Mouse (Mus musculus) lung, postnatal 0 days (tissue): Measurements from ENCODE around the gene Taf1a. TPM values are rescaled to one million over a fixed set of nuclear protein-coding genes. Genes with fewer than 3 reads are reported as not detected.
A peak's percentile ranks its signal among the peaks of the same experiment; 100 is the strongest.
"Not testable (repeated sequence)": the region's sequence is repeated elsewhere in the genome, so short reads cannot be mapped to it uniquely, and the experiment has no call there.

Source experiments
- ATAC-seq: fragments of 200-750 bp; cut with Nextera tagmentation; 2 replicates; pipeline ENCODE4 v1.8.0; 2017; ENCODE audit warnings: moderate library complexity
- DNase-seq: peaks from one replicate; pipeline ENCODE4 v3.0.0-alpha.2; 2016; ENCODE audit warnings: low spot score
- H3K27ac ChIP-seq: fragments of 300-500 bp; sonication (generic); 2 replicates; pipeline ENCODE4 v1.5.1; 2014; ENCODE audit warnings: antibody characterized with exemption, mild to moderate bottlenecking, low read length, mixed read lengths
- H3K27me3 ChIP-seq: fragments of 300-500 bp; sonication (generic); replicated peaks from 2 replicates; pipeline ENCODE4 v1.6.1; 2014; ENCODE audit warnings: low read length, mixed read lengths; ENCODE audit not compliant: insufficient read depth
- H3K36me3 ChIP-seq: fragments of 300-500 bp; sonication (generic); 2 replicates; pipeline ENCODE4 v1.6.1; 2014; ENCODE audit warnings: low read length, mixed read lengths; ENCODE audit not compliant: insufficient read depth
- H3K4me1 ChIP-seq: fragments of 300-500 bp; sonication (generic); 2 replicates; pipeline ENCODE4 v1.6.1; 2014; ENCODE audit warnings: antibody characterized with exemption, low read depth, low read length, mixed read lengths; ENCODE audit not compliant: insufficient read depth
- H3K4me2 ChIP-seq: fragments of 300-500 bp; sonication (generic); replicated peaks from 2 replicates; pipeline ENCODE4 v1.6.1; 2014; ENCODE audit warnings: low read depth, mild to moderate bottlenecking, low read length, moderate library complexity, mixed read lengths
- H3K4me3 ChIP-seq: fragments of 300-500 bp; sonication (generic); 2 replicates; pipeline ENCODE4 v1.5.1; 2014; ENCODE audit warnings: low read depth, low read length
- H3K9ac ChIP-seq: fragments of 300-500 bp; sonication (generic); replicated peaks from 2 replicates; pipeline ENCODE4 v1.6.1; 2014; ENCODE audit warnings: low read depth, mild to moderate bottlenecking
- H3K9me3 ChIP-seq: fragments of 300-500 bp; sonication (generic); 2 replicates; pipeline ENCODE4 v1.6.1; 2016; ENCODE audit warnings: low read length, mixed read lengths
- CTCF ChIP-seq: IDR thresholded peaks from 2 replicates; pipeline ENCODE4 v1.5.1; 2016; ENCODE audit warnings: antibody characterized with exemption, mild to moderate bottlenecking
- EP300 ChIP-seq: IDR thresholded peaks from 2 replicates; pipeline ENCODE4 v1.6.1; 2016; ENCODE audit warnings: antibody characterized with exemption, mild to moderate bottlenecking, control low read depth
- WGBS: fragments of 180-500 bp; shearing (Covaris S2); extraction: QIAGEN DNeasy Blood & Tissue Kit; methylation state at CpG from one replicate; pipeline ENCODE4 v1.1.7; 2014; 5-methylcytosine and 5-hydroxymethylcytosine counted together
- polyA plus RNA-seq: library from polyadenylated mRNA; unstranded; fragments of >200 nt; fragmentation: Nextera tagmentation; extraction: Ambion mirVana; gene quantifications from 2 replicates; pipeline ENCODE4 v1.2.1, GENCODE M21; 2015

Gene Taf1a
- polyA plus RNA-seq, 1 experiment from 2014 or later: 9.5 TPM

- ATAC-seq (no peak), DNase-seq (no peak)
- Histone ChIP-seq H3K4me3 (no peak overlapping the region), H3K36me3 (no peaks in the 10 kb centered on the region), H3K4me1 (no peaks in the 10 kb centered on the region), H3K9me3 (no peaks in the 10 kb centered on the region), H3K4me2 (no peak overlapping the region), H3K27me3 (no peaks in the 10 kb centered on the region; the same call in 1 of the 2 replicates), H3K27ac (no peak overlapping the region), H3K9ac (no peak overlapping the region)
- 76% methylated on average over 2 of the region's 2 CpGs for WGBS
- TF ChIP-seq EP300: no peak
- TF ChIP-seq CTCF: no peak
Observed at GRCm38 (mm10) chr1:183382621-183383020, 6.2 kb upstream of the Taf1a start.

GRCm38 (mm10) chr1:183387421-183387820, 1.4 kb upstream of the Taf1a start:
- H3K36me3 ChIP-seq, H3K27ac ChIP-seq, H3K9ac ChIP-seq, ATAC-seq, H3K4me3 ChIP-seq, H3K4me2 ChIP-seq, H3K27me3 ChIP-seq, DNase-seq, H3K4me1 ChIP-seq, H3K9me3 ChIP-seq: not testable (repeated sequence)
- WGBS: 98% methylated on average over 3 of the region's 3 CpGs

DNA sequence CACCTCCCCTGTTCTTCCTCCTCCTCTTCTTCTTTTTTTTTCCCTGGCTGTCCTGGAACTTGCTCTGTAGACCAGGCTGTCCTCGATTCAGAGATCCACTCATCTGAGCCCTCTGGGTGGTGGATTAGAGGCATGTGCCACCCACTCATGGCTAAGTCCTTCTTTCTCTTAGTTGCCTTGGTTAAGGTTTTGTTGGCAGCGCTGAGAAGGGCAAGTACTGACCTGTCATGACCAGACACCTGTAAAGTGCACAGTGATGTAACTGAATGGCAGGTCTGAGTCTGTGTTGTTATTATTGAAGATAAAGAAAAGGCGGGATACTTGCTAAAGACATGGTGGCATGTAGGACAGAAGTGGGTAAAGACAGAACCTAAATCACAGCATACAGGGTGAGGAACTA, 14.6 kb downstream of the Taf1a start:
- Histone ChIP-seq H3K36me3 (peaks cover 29% of the 10 kb centered on the region), H3K27me3 (no peaks in the 10 kb centered on the region), H3K4me3 (no peak overlapping the region), H3K4me1 (no peaks in the 10 kb centered on the region), H3K9ac (no peak overlapping the region), H3K27ac (no peak overlapping the region), H3K9me3 (no peaks in the 10 kb centered on the region), H3K4me2 (no peak overlapping the region)
- WGBS: 89% methylated on average over 3 of the region's 3 CpGs
- ATAC-seq (no peak), DNase-seq (no peak)
- TF ChIP-seq CTCF: no peak
- no peak for TF ChIP-seq EP300

DNA sequence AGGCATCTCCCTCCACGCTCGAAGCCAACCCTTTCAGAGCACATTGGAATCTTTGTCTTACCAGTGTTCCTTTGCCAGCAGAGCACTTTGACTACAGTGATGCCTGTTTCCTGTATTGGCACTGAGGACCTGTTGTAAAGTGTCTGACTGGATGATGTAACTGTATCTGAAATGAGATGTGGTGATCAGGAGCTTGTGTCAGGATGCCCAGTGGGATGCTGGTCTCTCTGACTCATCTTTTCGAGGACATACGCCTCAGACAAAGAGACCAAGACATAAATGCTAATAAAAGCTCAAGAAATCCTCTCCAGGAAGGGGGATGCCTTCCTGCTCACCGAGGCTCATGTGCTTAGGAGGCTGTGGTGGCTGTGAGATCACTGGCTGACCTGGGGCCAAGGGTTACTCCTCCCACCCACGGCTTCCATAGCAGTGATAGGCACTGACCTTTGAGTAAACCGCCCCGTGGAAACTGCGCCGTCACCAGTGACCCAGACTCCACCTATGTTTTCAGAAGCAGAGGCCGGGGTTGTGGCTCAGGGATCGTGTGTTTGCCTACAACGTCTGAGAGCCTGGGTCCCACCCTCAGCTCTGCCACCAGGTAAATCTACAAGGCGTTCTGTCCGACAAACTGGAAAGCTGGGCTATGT, 25.4 kb downstream of the Taf1a start:
- no peak overlapping the region for H3K27ac ChIP-seq
- H3K4me2 ChIP-seq: no peak overlapping the region
- no peak overlapping the region for H3K4me3 ChIP-seq
- H3K4me1 ChIP-seq: no peaks in the 10 kb centered on the region
- H3K27me3 ChIP-seq: no peaks in the 10 kb centered on the region
- H3K9me3 ChIP-seq: no peaks in the 10 kb centered on the region
- H3K9ac ChIP-seq: no peak overlapping the region
- DNase-seq: no peak
- 87% methylated on average over 15 of the region's 15 CpGs for WGBS
- ATAC-seq: no peak
- peaks cover 3% of the 10 kb centered on the region; the same call in 1 of the 2 replicates for H3K36me3 ChIP-seq
- TF ChIP-seq CTCF (no peak), EP300 (no peak)

- no peaks in the 10 kb centered on the region for H3K27me3 ChIP-seq
- ATAC-seq (peak; percentile 17; the same call in 1 of the 2 replicates), DNase-seq (peak; percentile 21)
- H3K9me3 ChIP-seq: no peaks in the 10 kb centered on the region
- no peak within 1 kb of the TSS for H3K4me2 ChIP-seq
- TF ChIP-seq EP300 (no peak), CTCF (no peak)
- H3K4me3 ChIP-seq: no peak within 1 kb of the TSS
- H3K36me3 ChIP-seq: no peaks in the 10 kb centered on the region
- no peaks in the 10 kb centered on the region for H3K4me1 ChIP-seq
- WGBS: 49% methylated on average over 12 of the region's 12 CpGs
- no peak within 1 kb of the TSS for H3K9ac ChIP-seq
- no peak within 1 kb of the TSS for H3K27ac ChIP-seq
Observed at GRCm38 (mm10) chr1:183417873-183418272, 29.1 kb downstream of the Taf1a start, which contains the start of gene Hhipl2. Gene Hhipl2 (plus strand): TSS chr1:183418215.

- Histone ChIP-seq H3K27ac (no peak overlapping the region), H3K36me3 (no peaks in the 10 kb centered on the region), H3K9me3 (no peaks in the 10 kb centered on the region), H3K4me3 (no peak overlapping the region), H3K4me1 (no peaks in the 10 kb centered on the region), H3K27me3 (no peaks in the 10 kb centered on the region), H3K4me2 (no peak overlapping the region), H3K9ac (no peak overlapping the region)
- no peak for ATAC-seq
- no peak for DNase-seq
- no peak for TF ChIP-seq CTCF
- 68% methylated on average over 7 of the region's 7 CpGs for WGBS
Observed at GRCm38 (mm10) chr1:183419741-183420140, 31.0 kb downstream of the Taf1a start.

DNA sequence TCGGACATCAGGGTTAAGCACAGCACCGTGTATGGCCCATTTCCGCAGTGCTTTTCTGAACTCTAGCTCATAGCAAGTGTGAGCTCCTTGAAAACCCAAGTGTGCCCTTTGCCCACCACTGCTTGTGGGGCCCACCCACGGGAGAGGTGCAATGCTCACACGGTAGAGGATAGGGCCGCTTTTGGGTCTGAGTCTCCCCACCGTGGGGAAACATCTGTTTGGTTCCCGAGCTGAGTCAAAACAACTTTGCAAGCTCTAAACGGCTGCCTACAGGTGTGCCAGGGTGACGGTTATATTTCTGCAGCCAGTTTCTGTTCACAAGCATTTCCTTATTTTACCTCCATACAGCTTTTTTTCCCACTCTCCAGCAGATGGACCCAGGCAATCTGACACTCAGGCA, 31.5 kb downstream of the Taf1a start:
- H3K4me3 ChIP-seq: no peak overlapping the region
- H3K36me3 ChIP-seq: no peaks in the 10 kb centered on the region
- no peaks in the 10 kb centered on the region for H3K4me1 ChIP-seq
- H3K9me3 ChIP-seq: no peaks in the 10 kb centered on the region
- no peak overlapping the region for H3K9ac ChIP-seq
- 78% methylated on average over 10 of the region's 10 CpGs for WGBS
- TF ChIP-seq CTCF (no peak), EP300 (no peak)
- H3K27ac ChIP-seq: no peak overlapping the region
- H3K27me3 ChIP-seq: no peaks in the 10 kb centered on the region
- H3K4me2 ChIP-seq: no peak overlapping the region
- ATAC-seq (no peak), DNase-seq (no peak)
